Mouse (Mus musculus) erythroblast, embryonic 14.5 days (primary cell): ENCODE data around the gene Ms4a12.

Experiments used
- GATA1 ChIP-seq: IDR thresholded peaks from 2 replicates; pipeline ENCODE4 v1.6.1; 2012; ENCODE audit warnings: low read length, inconsistent platforms, mixed read lengths
- TAL1 ChIP-seq: IDR thresholded peaks from 3 replicates; pipeline ENCODE4 v1.6.1; 2012; ENCODE audit warnings: low read length, inconsistent platforms, mixed read lengths

DNA sequence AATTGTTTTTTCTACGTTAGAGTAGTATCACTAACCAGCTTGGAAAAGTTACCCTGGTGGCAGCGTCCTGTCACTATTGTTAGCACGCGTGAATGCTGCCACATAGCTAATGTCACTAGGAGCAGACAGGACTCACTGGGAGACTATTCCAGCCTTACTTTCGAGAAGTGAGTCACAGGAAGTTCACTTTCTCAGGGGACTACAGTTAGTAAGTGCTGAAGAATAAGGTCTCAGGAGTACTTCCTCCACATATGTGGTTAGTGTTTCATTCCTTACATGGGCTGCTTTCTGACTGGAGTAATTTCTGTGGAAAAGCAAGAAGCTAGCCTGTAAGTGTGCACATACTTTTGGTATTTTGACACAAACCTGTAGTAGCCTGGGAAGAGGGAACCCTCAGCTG is 2.0 kb upstream of the Ms4a12 start:
- TF ChIP-seq TAL1 = no peak
- TF ChIP-seq GATA1 = no peak
